Mouse (Mus musculus): ENCODE data around the gene Ptx4. TPM values are rescaled to one million over a fixed set of nuclear protein-coding genes. Genes with fewer than 3 reads are reported as not detected.

The Ptx4 gene
- polyA plus RNA-seq, 1 experiment, result not detected

GRCm38 (mm10) chr17:25089158-25089557, 31.4 kb upstream of the Ptx4 start:
- Histone ChIP-seq H3K79me3 (ENCODE audit: low read depth) (no peaks in the 10 kb centered on the region), H3K4me3 (ENCODE audit: insufficient read depth, poor library complexity, severe bottlenecking) (no peak overlapping the region), H3K27me3 (ENCODE audit: control insufficient read depth, insufficient read depth, insufficient read length) (no peaks in the 10 kb centered on the region), H3K79me2 (ENCODE audit: control insufficient read depth, insufficient read depth) (no peaks in the 10 kb centered on the region), H3ac (ENCODE audit: control insufficient read depth, insufficient read length, low read depth) (no peak overlapping the region), H3K36me3 (ENCODE audit: control insufficient read depth, insufficient read depth) (no peaks in the 10 kb centered on the region)
- TF ChIP-seq MAX (IDR thresholded peaks at IDR 0.05) (no peak), FOSL1 (IDR thresholded peaks at IDR 0.05; ENCODE audit: insufficient read depth, low read length, poor library complexity, severe bottlenecking) (no peak), MYOG (IDR thresholded peaks at IDR 0.05; ENCODE audit: control insufficient read depth, extremely low read depth, insufficient read length) (no peak), CTCF (IDR thresholded peaks at IDR 0.05; ENCODE audit: control insufficient read depth, insufficient read depth, insufficient read length) (no peak), CEBPB (IDR thresholded peaks at IDR 0.05; ENCODE audit: low read depth) (no peak), USF1 (IDR thresholded peaks at IDR 0.05; ENCODE audit: low read depth) (no peak), MYOD1 (IDR thresholded peaks at IDR 0.05; ENCODE audit: control insufficient read depth, insufficient read length, low read depth) (no peak)

- Histone ChIP-seq H3K4me3 (ENCODE audit: insufficient read depth, poor library complexity, severe bottlenecking) (no peak overlapping the region), H3K79me3 (ENCODE audit: low read depth) (no peaks in the 10 kb centered on the region), H3K79me2 (ENCODE audit: control insufficient read depth, insufficient read depth) (no peaks in the 10 kb centered on the region), H3ac (ENCODE audit: control insufficient read depth, insufficient read length, low read depth) (no peak overlapping the region), H3K27me3 (ENCODE audit: control insufficient read depth, insufficient read depth, insufficient read length) (no peaks in the 10 kb centered on the region), H3K36me3 (ENCODE audit: control insufficient read depth, insufficient read depth) (no peaks in the 10 kb centered on the region)
- TF ChIP-seq MAX (IDR thresholded peaks at IDR 0.05), result no peak
- TF ChIP-seq FOSL1 (IDR thresholded peaks at IDR 0.05; ENCODE audit: insufficient read depth, low read length, poor library complexity, severe bottlenecking), result no peak
- no peak for TF ChIP-seq CTCF (IDR thresholded peaks at IDR 0.05; ENCODE audit: control insufficient read depth, insufficient read depth, insufficient read length)
- no peak for TF ChIP-seq MYOG (IDR thresholded peaks at IDR 0.05; ENCODE audit: control insufficient read depth, extremely low read depth, insufficient read length)
- no peak for TF ChIP-seq CEBPB (IDR thresholded peaks at IDR 0.05; ENCODE audit: low read depth)
- TF ChIP-seq MYOD1 (IDR thresholded peaks at IDR 0.05; ENCODE audit: control insufficient read depth, insufficient read length, low read depth), result no peak
- TF ChIP-seq USF1 (IDR thresholded peaks at IDR 0.05; ENCODE audit: low read depth), result no peak
Measured at GRCm38 (mm10) chr17:25090450-25090849, 30.1 kb upstream of the Ptx4 start.

GRCm38 (mm10) chr17:25096221-25096620, 24.3 kb upstream of the Ptx4 start:
- no peak overlapping the region for H3ac ChIP-seq (ENCODE audit: control insufficient read depth, insufficient read length, low read depth)
- no peaks in the 10 kb centered on the region for H3K27me3 ChIP-seq (ENCODE audit: control insufficient read depth, insufficient read depth, insufficient read length)
- no peak overlapping the region for H3K4me3 ChIP-seq (ENCODE audit: insufficient read depth, poor library complexity, severe bottlenecking)
- no peaks in the 10 kb centered on the region for H3K79me2 ChIP-seq (ENCODE audit: control insufficient read depth, insufficient read depth)
- H3K36me3 ChIP-seq (ENCODE audit: control insufficient read depth, insufficient read depth), result peaks cover 9% of the 10 kb centered on the region
- TF ChIP-seq MAX (IDR thresholded peaks at IDR 0.05) (no peak), FOSL1 (IDR thresholded peaks at IDR 0.05; ENCODE audit: insufficient read depth, low read length, poor library complexity, severe bottlenecking) (no peak), USF1 (IDR thresholded peaks at IDR 0.05; ENCODE audit: low read depth) (no peak), CTCF (IDR thresholded peaks at IDR 0.05; ENCODE audit: control insufficient read depth, insufficient read depth, insufficient read length) (no peak), MYOG (IDR thresholded peaks at IDR 0.05; ENCODE audit: control insufficient read depth, extremely low read depth, insufficient read length) (no peak), CEBPB (IDR thresholded peaks at IDR 0.05; ENCODE audit: low read depth) (no peak), MYOD1 (IDR thresholded peaks at IDR 0.05; ENCODE audit: control insufficient read depth, insufficient read length, low read depth) (no peak)
- no peaks in the 10 kb centered on the region for H3K79me3 ChIP-seq (ENCODE audit: low read depth)

GRCm38 (mm10) chr17:25100052-25100451, 20.5 kb upstream of the Ptx4 start:
- Histone ChIP-seq H3K79me2 (ENCODE audit: control insufficient read depth, insufficient read depth) (no peaks in the 10 kb centered on the region), H3K4me3 (ENCODE audit: insufficient read depth, poor library complexity, severe bottlenecking) (no peak overlapping the region), H3K36me3 (ENCODE audit: control insufficient read depth, insufficient read depth) (peaks cover 25% of the 10 kb centered on the region), H3ac (ENCODE audit: control insufficient read depth, insufficient read length, low read depth) (no peak overlapping the region), H3K79me3 (ENCODE audit: low read depth) (no peaks in the 10 kb centered on the region), H3K27me3 (ENCODE audit: control insufficient read depth, insufficient read depth, insufficient read length) (no peaks in the 10 kb centered on the region)
- TF ChIP-seq CTCF (IDR thresholded peaks at IDR 0.05; ENCODE audit: control insufficient read depth, insufficient read depth, insufficient read length), result no peak
- TF ChIP-seq FOSL1 (IDR thresholded peaks at IDR 0.05; ENCODE audit: insufficient read depth, low read length, poor library complexity, severe bottlenecking), result no peak
- TF ChIP-seq CEBPB (IDR thresholded peaks at IDR 0.05; ENCODE audit: low read depth), result no peak
- TF ChIP-seq USF1 (IDR thresholded peaks at IDR 0.05; ENCODE audit: low read depth), result no peak
- no peak for TF ChIP-seq MYOG (IDR thresholded peaks at IDR 0.05; ENCODE audit: control insufficient read depth, extremely low read depth, insufficient read length)
- no peak for TF ChIP-seq MAX (IDR thresholded peaks at IDR 0.05)
- TF ChIP-seq MYOD1 (IDR thresholded peaks at IDR 0.05; ENCODE audit: control insufficient read depth, insufficient read length, low read depth), result no peak

- no peak overlapping the region for H3ac ChIP-seq (ENCODE audit: control insufficient read depth, insufficient read length, low read depth)
- peaks cover 25% of the 10 kb centered on the region for H3K36me3 ChIP-seq (ENCODE audit: control insufficient read depth, insufficient read depth)
- TF ChIP-seq MAX (IDR thresholded peaks at IDR 0.05) (no peak), USF1 (IDR thresholded peaks at IDR 0.05; ENCODE audit: low read depth) (no peak), CEBPB (IDR thresholded peaks at IDR 0.05; ENCODE audit: low read depth) (no peak), CTCF (IDR thresholded peaks at IDR 0.05; ENCODE audit: control insufficient read depth, insufficient read depth, insufficient read length) (no peak), FOSL1 (IDR thresholded peaks at IDR 0.05; ENCODE audit: insufficient read depth, low read length, poor library complexity, severe bottlenecking) (no peak), MYOG (IDR thresholded peaks at IDR 0.05; ENCODE audit: control insufficient read depth, extremely low read depth, insufficient read length) (no peak), MYOD1 (IDR thresholded peaks at IDR 0.05; ENCODE audit: control insufficient read depth, insufficient read length, low read depth) (no peak)
- no peaks in the 10 kb centered on the region for H3K79me3 ChIP-seq (ENCODE audit: low read depth)
- H3K27me3 ChIP-seq (ENCODE audit: control insufficient read depth, insufficient read depth, insufficient read length), result no peaks in the 10 kb centered on the region
- no peak overlapping the region for H3K4me3 ChIP-seq (ENCODE audit: insufficient read depth, poor library complexity, severe bottlenecking)
- no peaks in the 10 kb centered on the region for H3K79me2 ChIP-seq (ENCODE audit: control insufficient read depth, insufficient read depth)
Measured at GRCm38 (mm10) chr17:25101338-25101737, 19.2 kb upstream of the Ptx4 start.

- H3K27me3 ChIP-seq (ENCODE audit: control insufficient read depth, insufficient read depth, insufficient read length), result no peaks in the 10 kb centered on the region
- no peaks in the 10 kb centered on the region for H3K79me3 ChIP-seq (ENCODE audit: low read depth)
- no peak overlapping the region for H3ac ChIP-seq (ENCODE audit: control insufficient read depth, insufficient read length, low read depth)
- no peak overlapping the region for H3K4me3 ChIP-seq (ENCODE audit: insufficient read depth, poor library complexity, severe bottlenecking)
- H3K36me3 ChIP-seq (ENCODE audit: control insufficient read depth, insufficient read depth), result peaks cover 12% of the 10 kb centered on the region
- TF ChIP-seq CEBPB (IDR thresholded peaks at IDR 0.05; ENCODE audit: low read depth) (no peak), CTCF (IDR thresholded peaks at IDR 0.05; ENCODE audit: control insufficient read depth, insufficient read depth, insufficient read length) (no peak), USF1 (IDR thresholded peaks at IDR 0.05; ENCODE audit: low read depth) (no peak), MYOG (IDR thresholded peaks at IDR 0.05; ENCODE audit: control insufficient read depth, extremely low read depth, insufficient read length) (no peak), FOSL1 (IDR thresholded peaks at IDR 0.05; ENCODE audit: insufficient read depth, low read length, poor library complexity, severe bottlenecking) (no peak), MAX (IDR thresholded peaks at IDR 0.05) (no peak), MYOD1 (IDR thresholded peaks at IDR 0.05; ENCODE audit: control insufficient read depth, insufficient read length, low read depth) (no peak)
- no peaks in the 10 kb centered on the region for H3K79me2 ChIP-seq (ENCODE audit: control insufficient read depth, insufficient read depth)
Measured at GRCm38 (mm10) chr17:25107786-25108185, 12.8 kb upstream of the Ptx4 start.

Measured in C2C12 (cell line).